Mouse (Mus musculus) limb, embryonic 13.5 days (tissue): ENCODE measurements around the gene Gm43738. TPM values are rescaled to one million over a fixed set of nuclear protein-coding genes. Genes with fewer than 3 reads are reported as not detected.

Source experiments
- ATAC-seq: fragments of 200-750 bp; cut with Nextera tagmentation; 2 replicates; pipeline ENCODE4 v1.8.0; 2017; ENCODE audit warnings: low read depth, moderate number of reproducible peaks, moderate TSS enrichment; ENCODE audit not compliant: low FRiP score
- H3K27ac ChIP-seq: fragments of 300-500 bp; sonication (generic); 2 replicates; pipeline ENCODE4 v1.5.1; 2015; ENCODE audit warnings: inconsistent platforms, mild to moderate bottlenecking, moderate library complexity
- H3K27me3 ChIP-seq: fragments of 300-500 bp; sonication (generic); 2 replicates; pipeline ENCODE4 v1.6.1; 2015; ENCODE audit warnings: mild to moderate bottlenecking, inconsistent platforms
- H3K36me3 ChIP-seq: fragments of 300-500 bp; sonication (generic); 2 replicates; pipeline ENCODE4 v1.6.1; 2015; ENCODE audit warnings: inconsistent platforms, mild to moderate bottlenecking, moderate library complexity
- H3K4me1 ChIP-seq: fragments of 300-500 bp; sonication (generic); 2 replicates; pipeline ENCODE4 v1.6.1; 2015; ENCODE audit warnings: inconsistent platforms
- H3K4me2 ChIP-seq: fragments of 300-500 bp; sonication (generic); replicated peaks from 2 replicates; pipeline ENCODE4 v1.6.1; 2015; ENCODE audit warnings: inconsistent platforms, mild to moderate bottlenecking, moderate library complexity
- H3K4me3 ChIP-seq: fragments of 300-500 bp; sonication (generic); 2 replicates; pipeline ENCODE4 v1.5.1; 2015; ENCODE audit warnings: moderate library complexity, mild to moderate bottlenecking, inconsistent platforms
- H3K9ac ChIP-seq: fragments of 300-500 bp; sonication (generic); 2 replicates; pipeline ENCODE4 v1.6.1; 2015; ENCODE audit warnings: mild to moderate bottlenecking, inconsistent platforms
- H3K9me3 ChIP-seq: fragments of 300-500 bp; sonication (generic); 2 replicates; pipeline ENCODE4 v1.6.1; 2016; ENCODE audit warnings: inconsistent platforms
- WGBS: fragments of 180-500 bp; shearing (Covaris S2); methylation state at CpG from one replicate; pipeline ENCODE4 v1.1.7; 2015; 5-methylcytosine and 5-hydroxymethylcytosine counted together
- polyA plus RNA-seq: library from polyadenylated mRNA; unstranded; fragments of >200 nt; fragmentation: Nextera tagmentation; extraction: Ambion mirVana; gene quantifications from 2 replicates; pipeline ENCODE4 v1.2.1, GENCODE M21; 2015

Gm43738 gene
- polyA plus RNA-seq = not detected in 2 replicates

GRCm38 (mm10) chr3:89100811-89101210, at the start of gene Gm43738:
Gene Gm43738 (minus strand): TSS chr3:89101099.
- H3K4me2 ChIP-seq = peak within 1 kb of the TSS; percentile 90
- no peaks in the 10 kb centered on the region for H3K27me3 ChIP-seq
- peak within 1 kb of the TSS; percentile 78 for H3K4me3 ChIP-seq
- ATAC-seq = no peak
- no peaks in the 10 kb centered on the region for H3K9me3 ChIP-seq
- peaks cover 44% of the 10 kb centered on the region for H3K36me3 ChIP-seq
- 36% methylated on average over 7 of the region's 7 CpGs for WGBS
- peaks cover 30% of the 10 kb centered on the region for H3K4me1 ChIP-seq
- peak within 1 kb of the TSS; percentile 55; the same call in 1 of the 2 replicates for H3K27ac ChIP-seq
- H3K9ac ChIP-seq = peak within 1 kb of the TSS; percentile 86

GRCm38 (mm10) chr3:89148567-89148966, 47.7 kb upstream of the Gm43738 start:
- ATAC-seq = no peak
- no peaks in the 10 kb centered on the region for H3K36me3 ChIP-seq
- peaks cover 72% of the 10 kb centered on the region for H3K27me3 ChIP-seq
- 73% methylated on average over 14 of the region's 14 CpGs for WGBS
- H3K9ac ChIP-seq = no peak overlapping the region
- no peak overlapping the region for H3K27ac ChIP-seq
- peak overlapping the region; percentile 63; the same call in 1 of the 2 replicates for H3K4me2 ChIP-seq
- no peak overlapping the region for H3K4me3 ChIP-seq
- peaks cover 7% of the 10 kb centered on the region for H3K4me1 ChIP-seq
- no peaks in the 10 kb centered on the region for H3K9me3 ChIP-seq

DNA sequence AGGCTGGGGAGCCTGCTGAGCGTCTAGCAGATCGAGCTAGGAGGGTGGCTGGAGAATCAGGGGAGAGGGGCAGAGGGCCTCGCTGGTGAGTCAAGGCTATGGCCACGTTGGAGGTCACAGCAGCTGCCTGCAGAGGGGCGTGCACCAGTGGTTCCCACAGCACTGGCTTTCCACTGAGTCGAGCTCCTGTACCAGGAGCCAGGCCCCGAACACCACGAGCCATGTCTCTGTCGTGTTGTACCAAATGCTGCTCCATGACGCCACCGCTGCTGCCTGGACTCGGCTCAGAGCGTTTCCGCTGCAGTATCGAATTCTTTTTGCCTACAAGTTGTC, 47.0 kb upstream of the Gm43738 start:
- no peak overlapping the region for H3K27ac ChIP-seq
- H3K4me3 ChIP-seq = peak overlapping the region; percentile 35
- peak overlapping the region; percentile 63 for H3K4me2 ChIP-seq
- peaks cover 7% of the 10 kb centered on the region for H3K4me1 ChIP-seq
- H3K9me3 ChIP-seq = no peaks in the 10 kb centered on the region
- H3K36me3 ChIP-seq = no peaks in the 10 kb centered on the region
- H3K27me3 ChIP-seq = peaks cover 71% of the 10 kb centered on the region
- no peak for ATAC-seq
- 5% methylated on average over 15 of the region's 15 CpGs for WGBS
- H3K9ac ChIP-seq = peak overlapping the region; percentile 55

DNA sequence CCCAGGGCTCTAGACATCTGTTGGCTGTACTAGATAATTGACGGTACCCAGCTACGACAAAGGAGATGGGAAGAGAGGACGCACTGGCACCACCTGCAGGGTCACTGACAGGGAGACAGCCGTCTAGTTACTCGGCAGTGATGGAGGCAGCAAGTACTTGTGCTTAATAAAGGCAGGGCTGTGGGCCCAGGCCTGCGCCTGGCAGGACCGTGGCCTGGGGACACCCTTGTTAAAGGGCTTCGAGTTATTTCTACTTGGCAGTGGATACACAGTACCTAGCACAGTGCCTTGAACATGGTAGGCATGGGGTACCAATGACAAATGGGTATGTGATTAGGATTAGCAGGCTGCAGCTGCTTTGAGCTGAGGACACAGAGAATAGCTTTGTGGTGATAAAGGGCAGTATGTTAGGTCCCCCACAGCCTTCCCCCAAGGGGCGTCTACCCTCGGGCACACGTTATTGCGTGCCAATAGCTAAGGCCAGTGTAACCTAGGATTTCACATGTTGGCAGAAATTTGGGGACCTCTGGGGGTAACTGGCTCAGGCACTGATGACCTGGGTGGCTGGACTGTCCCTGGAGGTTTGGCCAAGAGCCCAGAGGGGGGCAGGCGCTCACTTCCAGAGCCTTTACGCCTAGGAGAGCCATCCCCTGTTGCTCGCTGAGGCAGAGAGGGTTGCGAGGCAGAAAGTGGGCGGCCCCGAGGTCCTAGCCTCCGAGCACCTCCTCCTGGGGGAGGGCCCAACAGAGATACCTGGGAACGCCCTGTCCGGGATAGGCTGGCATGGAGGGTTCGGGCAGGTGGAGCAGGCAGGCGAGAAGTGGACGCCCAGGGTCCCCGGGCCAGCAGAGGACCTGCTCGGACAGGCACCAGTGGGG, 46.4 kb upstream of the Gm43738 start:
- Histone ChIP-seq H3K9me3 (no peaks in the 10 kb centered on the region), H3K27me3 (peaks cover 65% of the 10 kb centered on the region), H3K9ac (peak overlapping the region; percentile 55), H3K4me1 (peaks cover 7% of the 10 kb centered on the region), H3K27ac (no peak overlapping the region), H3K4me2 (peak overlapping the region; percentile 63), H3K36me3 (no peaks in the 10 kb centered on the region), H3K4me3 (peak overlapping the region; percentile 35)
- 23% methylated on average over 26 of the region's 26 CpGs for WGBS
- peak; percentile 53; the same call in 1 of the 2 replicates for ATAC-seq

DNA sequence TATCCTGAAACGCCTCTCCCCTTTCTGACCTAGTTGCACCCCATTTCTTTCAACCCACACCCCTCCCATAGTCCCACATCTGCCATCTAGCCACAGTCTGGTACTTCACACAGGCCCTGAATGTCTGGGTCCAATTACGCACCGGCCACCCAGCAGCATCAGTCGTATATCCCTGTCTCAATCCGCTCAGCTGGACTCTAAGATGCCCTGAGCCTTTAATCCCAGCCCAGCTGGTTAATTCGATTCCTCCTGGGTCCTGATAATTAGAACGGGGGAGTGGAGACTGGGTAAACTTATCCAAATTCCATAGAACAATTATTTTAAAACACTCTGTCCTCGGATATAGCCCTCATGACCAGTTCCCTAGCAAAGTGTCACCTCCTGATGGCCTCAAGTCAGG, 44.7 kb upstream of the Gm43738 start:
- no peak overlapping the region for H3K27ac ChIP-seq
- no peak overlapping the region for H3K4me2 ChIP-seq
- H3K9me3 ChIP-seq = no peaks in the 10 kb centered on the region
- H3K4me3 ChIP-seq = no peak overlapping the region
- no peak for ATAC-seq
- peaks cover 50% of the 10 kb centered on the region for H3K27me3 ChIP-seq
- WGBS = 15% methylated on average over 8 of the region's 8 CpGs
- no peak overlapping the region for H3K9ac ChIP-seq
- H3K36me3 ChIP-seq = no peaks in the 10 kb centered on the region
- peaks cover 7% of the 10 kb centered on the region for H3K4me1 ChIP-seq

DNA sequence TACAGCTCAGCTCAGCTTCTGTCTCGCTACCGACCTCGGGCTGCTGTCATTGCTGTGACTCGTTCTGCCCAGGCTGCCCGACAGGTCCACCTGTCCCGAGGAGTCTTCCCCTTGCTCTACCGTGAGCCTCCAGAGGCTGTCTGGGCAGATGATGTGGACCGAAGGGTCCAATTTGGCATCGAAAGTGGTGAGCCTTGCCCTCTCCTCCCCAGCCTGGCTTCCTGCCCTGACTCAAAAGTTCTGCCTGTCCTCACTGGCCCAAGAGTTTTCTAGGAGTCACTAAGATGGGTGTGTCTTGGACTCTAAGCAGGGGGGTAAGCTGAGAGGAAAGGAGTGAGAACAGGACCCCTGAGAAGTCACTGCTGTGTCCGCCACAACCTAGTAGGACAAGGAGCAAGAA, 43.9 kb upstream of the Gm43738 start:
- Histone ChIP-seq H3K27me3 (peaks cover 43% of the 10 kb centered on the region), H3K36me3 (no peaks in the 10 kb centered on the region), H3K4me1 (peaks cover 7% of the 10 kb centered on the region), H3K9ac (no peak overlapping the region), H3K9me3 (no peaks in the 10 kb centered on the region), H3K27ac (no peak overlapping the region), H3K4me2 (no peak overlapping the region), H3K4me3 (no peak overlapping the region)
- WGBS = 61% methylated on average over 10 of the region's 10 CpGs
- ATAC-seq = no peak

DNA sequence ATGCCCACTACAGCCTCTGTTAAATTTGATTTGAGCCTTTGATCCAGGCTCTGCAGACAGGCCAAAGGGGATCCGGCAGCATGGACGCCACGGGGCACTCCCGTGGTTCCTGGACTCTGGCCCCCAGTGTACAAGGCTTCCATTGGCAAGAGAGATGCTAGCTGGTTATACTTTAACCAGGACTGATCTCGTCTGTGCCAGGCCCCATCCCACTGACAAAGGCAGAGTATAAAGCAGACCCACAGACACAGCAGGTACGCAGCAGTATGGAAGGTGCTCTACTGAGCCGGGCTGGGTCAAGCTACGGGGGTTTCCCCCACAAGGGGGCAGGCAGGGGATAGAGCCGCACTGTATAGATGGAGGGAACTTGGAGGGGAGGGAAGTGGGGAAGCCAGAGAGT, 35.5 kb upstream of the Gm43738 start:
- no peak overlapping the region for H3K9ac ChIP-seq
- ATAC-seq = no peak

GRCm38 (mm10) chr3:89135958-89136357, 35.1 kb upstream of the Gm43738 start, which contains the start of gene Pklr:
Gene Pklr (plus strand): TSS chr3:89136142.
- H3K36me3 ChIP-seq = no peaks in the 10 kb centered on the region
- no peaks in the 10 kb centered on the region for H3K4me1 ChIP-seq
- no peak for ATAC-seq
- WGBS = 61% methylated on average over 3 of the region's 3 CpGs
- no peaks in the 10 kb centered on the region for H3K9me3 ChIP-seq
- no peak within 1 kb of the TSS for H3K27ac ChIP-seq
- no peak within 1 kb of the TSS for H3K4me3 ChIP-seq
- no peak within 1 kb of the TSS for H3K9ac ChIP-seq
- no peak within 1 kb of the TSS for H3K4me2 ChIP-seq
- H3K27me3 ChIP-seq = peaks cover 16% of the 10 kb centered on the region; the same call in 1 of the 2 replicates

More for the DNA sequence above, 35.5 kb upstream of the Gm43738 start:
- Histone ChIP-seq H3K4me1 (no peaks in the 10 kb centered on the region), H3K27me3 (peaks cover 16% of the 10 kb centered on the region; the same call in 1 of the 2 replicates), H3K4me2 (no peak overlapping the region), H3K27ac (no peak overlapping the region), H3K9me3 (no peaks in the 10 kb centered on the region), H3K36me3 (no peaks in the 10 kb centered on the region), H3K4me3 (no peak overlapping the region)
- WGBS = 44% methylated on average over 9 of the region's 9 CpGs

DNA sequence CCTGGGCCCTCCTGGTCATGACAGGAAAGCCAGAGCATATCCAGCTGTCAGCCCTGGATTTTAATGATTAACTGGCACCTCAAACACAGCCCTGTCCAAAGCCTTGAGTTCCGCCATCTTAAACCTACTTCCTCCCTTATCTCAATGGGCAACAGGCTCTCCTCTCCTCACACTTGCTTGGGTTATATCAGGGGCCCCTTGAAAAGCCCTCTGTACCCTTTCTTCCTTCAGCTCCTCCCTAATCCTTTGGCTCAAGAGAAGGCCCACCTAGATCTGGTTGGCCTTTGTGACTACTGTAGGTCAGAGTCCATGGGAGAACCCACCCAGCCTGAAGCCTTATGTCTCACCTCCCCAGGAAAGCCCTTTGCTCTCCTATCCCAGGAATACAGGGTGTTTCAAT, 32.9 kb upstream of the Gm43738 start:
- 83% methylated on average over 1 of the region's 1 CpGs for WGBS

DNA sequence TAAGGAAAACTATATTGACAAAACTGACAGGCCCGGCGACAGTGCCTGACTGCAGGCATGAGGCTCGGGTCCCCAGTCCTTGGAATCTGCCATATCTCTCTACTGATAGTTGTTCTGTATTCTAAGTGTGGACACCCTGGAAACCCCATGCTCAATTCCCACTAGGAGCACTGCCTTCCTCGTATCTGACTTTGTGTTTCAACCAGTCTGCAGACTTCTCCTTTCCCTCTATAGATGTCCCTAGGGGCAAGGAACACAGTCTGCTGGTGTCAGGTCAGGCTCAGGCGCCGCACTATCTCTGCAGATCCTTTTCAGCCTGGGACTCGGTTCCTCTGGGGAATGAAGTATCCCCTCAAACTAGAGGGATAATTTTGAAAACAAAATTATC, 32.2 kb upstream of the Gm43738 start:
- Histone ChIP-seq H3K27me3 (peaks cover 16% of the 10 kb centered on the region; the same call in 1 of the 2 replicates), H3K4me3 (no peak overlapping the region), H3K27ac (no peak overlapping the region), H3K36me3 (no peaks in the 10 kb centered on the region), H3K9ac (no peak overlapping the region), H3K9me3 (no peaks in the 10 kb centered on the region), H3K4me1 (no peaks in the 10 kb centered on the region), H3K4me2 (0 out of 2 replicates have a peak overlapping the region, but pooled peaks have one; percentile 67)
- whole genome bisulfite sequencing = 76% methylated on average over 7 of the region's 7 CpGs
- no peak for ATAC-seq

More for the DNA sequence above, 32.9 kb upstream of the Gm43738 start:
- no peak overlapping the region for H3K27ac ChIP-seq
- no peak overlapping the region for H3K4me2 ChIP-seq
- H3K4me3 ChIP-seq = no peak overlapping the region
- H3K4me1 ChIP-seq = no peaks in the 10 kb centered on the region
- H3K9ac ChIP-seq = no peak overlapping the region
- no peak for ATAC-seq
- peaks cover 16% of the 10 kb centered on the region; the same call in 1 of the 2 replicates for H3K27me3 ChIP-seq
- H3K9me3 ChIP-seq = no peaks in the 10 kb centered on the region
- no peaks in the 10 kb centered on the region for H3K36me3 ChIP-seq

DNA sequence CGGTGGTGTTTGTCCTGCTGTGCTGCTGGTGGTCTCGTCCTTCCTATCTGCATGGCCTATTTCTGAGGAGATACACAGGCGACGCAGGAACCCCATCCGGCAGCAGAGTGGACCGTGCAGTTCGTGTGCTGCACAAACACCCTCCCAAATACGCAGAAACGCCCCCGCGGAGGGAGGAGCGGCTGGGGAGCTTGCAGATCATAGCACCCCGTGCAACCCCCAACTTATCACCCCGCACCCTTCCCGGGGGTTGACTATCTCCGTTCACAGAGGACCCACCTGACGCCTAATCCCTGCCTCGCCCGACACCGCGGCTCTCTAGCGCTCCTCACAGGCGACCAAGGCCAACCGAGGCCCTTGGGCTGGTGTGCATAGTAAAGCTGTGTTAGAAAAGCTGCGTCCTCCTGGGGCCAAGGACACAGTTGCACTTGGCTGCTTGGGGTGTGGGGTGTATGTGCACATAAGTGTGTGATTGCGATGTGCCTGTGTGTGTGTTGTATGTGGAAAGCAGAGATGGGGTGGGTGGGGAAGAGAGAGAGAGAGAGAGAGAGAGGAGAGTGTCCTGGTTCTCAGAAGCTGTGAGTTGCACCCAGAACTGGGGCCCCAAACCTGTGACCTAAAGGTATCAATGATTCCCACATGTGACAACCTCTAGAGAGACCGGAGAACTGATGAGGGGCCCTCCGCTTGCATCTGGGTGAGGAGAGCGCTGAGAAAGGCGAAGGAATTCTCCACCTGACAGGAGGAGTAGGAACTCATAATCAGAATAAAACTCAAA, 31.6 kb upstream of the Gm43738 start:
- H3K4me2 ChIP-seq = peak overlapping the region; percentile 67
- H3K9ac ChIP-seq = peak overlapping the region; percentile 61
- H3K36me3 ChIP-seq = no peaks in the 10 kb centered on the region
- H3K9me3 ChIP-seq = no peaks in the 10 kb centered on the region
- ATAC-seq = no peak
- no peak overlapping the region for H3K27ac ChIP-seq
- no peaks in the 10 kb centered on the region for H3K4me1 ChIP-seq
- peak overlapping the region; percentile 38 for H3K4me3 ChIP-seq
- 12% methylated on average over 30 of the region's 30 CpGs for WGBS
- H3K27me3 ChIP-seq = peaks cover 16% of the 10 kb centered on the region; the same call in 1 of the 2 replicates

GRCm38 (mm10) chr3:89131816-89132215, 30.9 kb upstream of the Gm43738 start:
- no peak for ATAC-seq
- Histone ChIP-seq H3K4me1 (no peaks in the 10 kb centered on the region), H3K4me2 (peak overlapping the region; percentile 67), H3K36me3 (no peaks in the 10 kb centered on the region), H3K9me3 (no peaks in the 10 kb centered on the region), H3K9ac (no peak overlapping the region), H3K27ac (no peak overlapping the region), H3K4me3 (peak overlapping the region; percentile 38; the same call in 1 of the 2 replicates), H3K27me3 (peaks cover 16% of the 10 kb centered on the region; the same call in 1 of the 2 replicates)
- WGBS = 44% methylated on average over 4 of the region's 4 CpGs
